Mouse (Mus musculus): ENCODE results near the gene Gp1bb. TPM values are rescaled to one million over a fixed set of nuclear protein-coding genes. Genes with fewer than 3 reads are reported as not detected.
A peak's percentile ranks its signal among the peaks of the same experiment; 100 is the strongest.

The Gp1bb gene
- polyA plus RNA-seq, 1 experiment from 2014 or later, result 3.5 TPM

GRCm38 (mm10) chr16:18626376-18626878 is 4.2 kb upstream of the Gp1bb start, which contains the start of gene Gm49601:
Gm49601 (minus strand) TSS chr16:18626427.
- Histone ChIP-seq H3K27ac (replicated peaks) (peak within 1 kb of the TSS; percentile 62; the same call in 1 of the 2 replicates), H3K9me3 (no peaks in the 10 kb centered on the region), H3K4me1 (peaks cover 46% of the 10 kb centered on the region)

GRCm38 (mm10) chr16:18625791-18626311 is 3.6 kb upstream of the Gp1bb start:
- no peaks in the 10 kb centered on the region for H3K9me3 ChIP-seq
- H3K4me1 ChIP-seq, result peaks cover 52% of the 10 kb centered on the region
- peaks cover 36% of the 10 kb centered on the region for H3K36me3 ChIP-seq (replicated peaks)
- 5% methylated on average over 26 of the region's 26 CpGs for WGBS
- no peak for DNase-seq (ENCODE audit: low spot score)
- no peak overlapping the region; the same call in 1 of the 2 replicates for H3K27ac ChIP-seq (replicated peaks)
- H3K4me3 ChIP-seq, result peak overlapping the region; percentile 66
- peaks cover 94% of the 10 kb centered on the region for H3K27me3 ChIP-seq (replicated peaks; ENCODE audit: low read depth, poor library complexity, severe bottlenecking)

More at GRCm38 (mm10) chr16:18626376-18626878, 4.2 kb upstream of the Gp1bb start, which contains the start of gene Gm49601:
- H3K4me3 ChIP-seq, result peak within 1 kb of the TSS; percentile 66
- 1% methylated on average over 65 of the region's 65 CpGs for WGBS
- H3K36me3 ChIP-seq (replicated peaks), result peaks cover 36% of the 10 kb centered on the region
- H3K27me3 ChIP-seq (replicated peaks; ENCODE audit: low read depth, poor library complexity, severe bottlenecking), result peaks cover 94% of the 10 kb centered on the region
- peak; percentile 88 for DNase-seq (ENCODE audit: low spot score)

GRCm38 (mm10) chr16:18625097-18625496 is 2.9 kb upstream of the Gp1bb start:
- no peaks in the 10 kb centered on the region for H3K9me3 ChIP-seq
- H3K27me3 ChIP-seq (replicated peaks; ENCODE audit: low read depth, poor library complexity, severe bottlenecking), result peaks cover 94% of the 10 kb centered on the region
- no peak overlapping the region for H3K27ac ChIP-seq (replicated peaks)
- no peak for DNase-seq (ENCODE audit: low spot score)
- H3K4me3 ChIP-seq, result no peak overlapping the region
- 31% methylated on average over 14 of the region's 14 CpGs for WGBS
- H3K4me1 ChIP-seq, result peaks cover 58% of the 10 kb centered on the region
- peaks cover 36% of the 10 kb centered on the region for H3K36me3 ChIP-seq (replicated peaks)

GRCm38 (mm10) chr16:18624641-18625040 is 2.4 kb upstream of the Gp1bb start:
- Histone ChIP-seq H3K27ac (replicated peaks) (no peak overlapping the region), H3K4me1 (peaks cover 58% of the 10 kb centered on the region), H3K9me3 (no peaks in the 10 kb centered on the region), H3K4me3 (no peak overlapping the region), H3K27me3 (replicated peaks; ENCODE audit: low read depth, poor library complexity, severe bottlenecking) (peaks cover 98% of the 10 kb centered on the region), H3K36me3 (replicated peaks) (peaks cover 36% of the 10 kb centered on the region)
- DNase-seq (ENCODE audit: low spot score), result no peak
- 19% methylated on average over 15 of the region's 15 CpGs for WGBS

- H3K36me3 ChIP-seq (replicated peaks), result peaks cover 36% of the 10 kb centered on the region
- no peak for DNase-seq (ENCODE audit: low spot score)
- H3K4me1 ChIP-seq, result peaks cover 53% of the 10 kb centered on the region
- WGBS, result 22% methylated on average over 15 of the region's 15 CpGs
- no peaks in the 10 kb centered on the region for H3K9me3 ChIP-seq
- H3K27me3 ChIP-seq (replicated peaks; ENCODE audit: low read depth, poor library complexity, severe bottlenecking), result peaks cover 100% of the 10 kb centered on the region
- H3K27ac ChIP-seq (replicated peaks), result no peak overlapping the region
- H3K4me3 ChIP-seq, result no peak overlapping the region
These were observed 1.7 kb upstream of the Gp1bb start for GRCm38 (mm10) chr16:18623751-18624540.

- 18% methylated on average over 29 of the region's 29 CpGs for WGBS
- DNase-seq (ENCODE audit: low spot score), result peak; percentile 30
- Histone ChIP-seq H3K4me1 (peaks cover 45% of the 10 kb centered on the region), H3K9me3 (no peaks in the 10 kb centered on the region), H3K27me3 (replicated peaks; ENCODE audit: low read depth, poor library complexity, severe bottlenecking) (peaks cover 100% of the 10 kb centered on the region), H3K27ac (replicated peaks) (no peak overlapping the region), H3K4me3 (no peak overlapping the region), H3K36me3 (replicated peaks) (peaks cover 36% of the 10 kb centered on the region)
These were observed 930 bp upstream of the Gp1bb start for GRCm38 (mm10) chr16:18622916-18623750.

- peak; percentile 54 for DNase-seq (ENCODE audit: low spot score)
- WGBS, result 1% methylated on average over 38 of the region's 38 CpGs
- H3K27ac ChIP-seq (replicated peaks), result no peak overlapping the region
- H3K9me3 ChIP-seq, result no peaks in the 10 kb centered on the region
- peaks cover 36% of the 10 kb centered on the region for H3K36me3 ChIP-seq (replicated peaks)
- peaks cover 43% of the 10 kb centered on the region for H3K4me1 ChIP-seq
- peaks cover 99% of the 10 kb centered on the region for H3K27me3 ChIP-seq (replicated peaks; ENCODE audit: low read depth, poor library complexity, severe bottlenecking)
- peak overlapping the region; percentile 65 for H3K4me3 ChIP-seq
These were observed 721 bp downstream of the Gp1bb start for GRCm38 (mm10) chr16:18621362-18622001.

GRCm38 (mm10) chr16:18620601-18621361 is 1.4 kb downstream of the Gp1bb start:
- Histone ChIP-seq H3K4me3 (peak overlapping the region; percentile 65), H3K27me3 (replicated peaks; ENCODE audit: low read depth, poor library complexity, severe bottlenecking) (peaks cover 99% of the 10 kb centered on the region), H3K9me3 (no peaks in the 10 kb centered on the region), H3K27ac (replicated peaks) (no peak overlapping the region), H3K36me3 (replicated peaks) (peaks cover 36% of the 10 kb centered on the region), H3K4me1 (peaks cover 36% of the 10 kb centered on the region)
- peak; percentile 67 for DNase-seq (ENCODE audit: low spot score)
- WGBS, result 1% methylated on average over 74 of the region's 74 CpGs

GRCm38 (mm10) chr16:18620201-18620600 is 2.0 kb downstream of the Gp1bb start:
- Histone ChIP-seq H3K36me3 (replicated peaks) (peaks cover 33% of the 10 kb centered on the region), H3K27me3 (replicated peaks; ENCODE audit: low read depth, poor library complexity, severe bottlenecking) (peaks cover 98% of the 10 kb centered on the region), H3K9me3 (no peaks in the 10 kb centered on the region), H3K27ac (replicated peaks) (no peak overlapping the region), H3K4me3 (peak overlapping the region; percentile 65), H3K4me1 (peaks cover 33% of the 10 kb centered on the region)
- no peak for DNase-seq (ENCODE audit: low spot score)
- WGBS, result 11% methylated on average over 6 of the region's 6 CpGs

GRCm38 (mm10) chr16:18619110-18619509 is 3.1 kb downstream of the Gp1bb start:
- Histone ChIP-seq H3K9me3 (no peaks in the 10 kb centered on the region), H3K27ac (replicated peaks) (no peak overlapping the region), H3K36me3 (replicated peaks) (peaks cover 22% of the 10 kb centered on the region), H3K4me3 (no peak overlapping the region), H3K27me3 (replicated peaks; ENCODE audit: low read depth, poor library complexity, severe bottlenecking) (peaks cover 97% of the 10 kb centered on the region), H3K4me1 (peaks cover 33% of the 10 kb centered on the region)
- DNase-seq (ENCODE audit: low spot score), result no peak
- WGBS, result 43% methylated on average over 4 of the region's 4 CpGs

- no peak overlapping the region for H3K4me3 ChIP-seq
- H3K27me3 ChIP-seq (replicated peaks; ENCODE audit: low read depth, poor library complexity, severe bottlenecking), result peaks cover 97% of the 10 kb centered on the region
- H3K36me3 ChIP-seq (replicated peaks), result peaks cover 14% of the 10 kb centered on the region
- H3K9me3 ChIP-seq, result no peaks in the 10 kb centered on the region
- H3K27ac ChIP-seq (replicated peaks), result no peak overlapping the region
- DNase-seq (ENCODE audit: low spot score), result no peak
- 52% methylated on average over 2 of the region's 2 CpGs for WGBS
- peaks cover 33% of the 10 kb centered on the region for H3K4me1 ChIP-seq
These were observed 3.9 kb downstream of the Gp1bb start for GRCm38 (mm10) chr16:18618297-18618696.
